Mouse (Mus musculus): Measurements from ENCODE around the gene Cygb. TPM values are rescaled to one million over a fixed set of nuclear protein-coding genes. Genes with fewer than 3 reads are reported as not detected.
"Not testable (repeated sequence)": the region's sequence is repeated elsewhere in the genome, so short reads cannot be mapped to it uniquely, and the experiment has no call there.

Gene Cygb
- total RNA-seq, 1 experiment from 2014 or later, result 25.4 TPM

DNA sequence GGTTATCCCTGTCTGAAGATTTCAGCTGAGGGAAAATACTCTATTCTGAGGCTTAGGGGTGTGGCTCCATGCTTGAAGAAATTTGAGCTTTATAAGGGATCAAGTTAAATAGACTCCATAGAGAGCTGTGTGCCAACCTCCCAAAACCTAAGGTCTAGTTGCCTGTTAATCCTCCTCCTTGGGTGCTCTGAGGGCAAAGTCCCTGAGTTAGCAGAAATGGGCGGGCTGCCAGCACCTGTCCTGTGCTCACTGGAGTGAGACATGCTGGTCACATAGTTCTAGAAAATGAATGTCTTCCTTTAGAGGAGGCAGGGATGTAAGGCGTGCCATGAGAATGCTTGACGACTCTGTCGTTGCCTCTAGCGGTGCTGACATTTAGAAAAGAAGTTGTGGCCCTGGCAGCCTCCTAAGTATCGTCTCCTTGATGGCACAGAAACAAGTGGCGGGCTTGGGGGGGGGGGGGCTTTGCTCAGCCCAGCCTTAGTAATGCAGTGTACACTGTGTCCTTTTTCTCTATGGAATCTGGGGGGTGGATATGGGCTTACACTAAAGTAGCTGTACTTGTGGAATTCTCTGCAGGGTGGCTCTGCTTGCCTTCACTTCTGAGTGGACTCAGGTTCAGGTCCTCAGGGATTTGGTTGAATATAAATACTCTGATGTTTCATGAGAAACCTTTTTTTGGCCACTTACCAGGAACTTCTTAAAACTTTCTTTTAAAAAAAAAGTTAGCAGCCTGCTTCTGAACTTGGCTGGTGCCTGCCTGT is 20.7 kb upstream of the Cygb start:
- peak; percentile 76 for DNase-seq

DNA sequence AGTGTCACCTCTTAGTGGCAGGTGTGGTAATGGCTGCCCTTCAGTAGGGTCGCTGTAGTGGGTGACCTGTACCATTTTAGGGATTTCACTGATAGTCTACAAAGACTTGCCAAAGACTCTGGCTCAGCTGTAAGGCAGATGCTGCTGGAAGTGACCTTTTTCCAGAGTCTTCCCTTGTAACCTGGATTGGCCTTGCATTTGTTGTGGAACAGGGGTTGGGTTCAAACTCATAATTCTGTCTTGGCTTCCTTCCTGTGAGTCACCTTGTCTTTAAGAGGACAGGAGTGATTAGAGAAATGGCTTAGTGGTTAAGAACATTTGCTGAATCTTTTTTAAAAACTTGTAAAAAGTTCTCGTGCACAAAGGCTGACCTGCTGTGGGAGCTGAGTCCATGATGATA is 19.3 kb upstream of the Cygb start:
- DNase-seq, result no peak

DNA sequence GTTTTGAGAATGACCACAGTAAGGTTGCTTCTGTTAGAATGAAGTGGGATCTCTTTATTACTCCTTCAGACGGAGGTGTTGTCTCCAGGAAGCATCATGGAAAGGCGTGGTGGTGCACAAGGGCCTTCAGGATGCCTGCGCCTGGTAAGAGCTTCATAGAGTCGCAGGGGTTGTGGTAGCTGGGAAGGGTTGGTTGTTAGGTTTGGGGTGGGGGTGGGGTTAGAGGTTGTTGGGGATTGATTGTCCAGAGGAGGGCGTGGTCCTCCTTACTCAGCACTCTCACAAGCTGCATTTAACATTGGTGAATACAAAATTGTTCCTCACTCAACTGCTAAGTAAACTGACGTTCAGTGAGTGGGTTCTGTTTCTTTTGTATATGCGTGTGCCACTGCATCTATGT is 18.5 kb upstream of the Cygb start:
- no peak for DNase-seq

DNA sequence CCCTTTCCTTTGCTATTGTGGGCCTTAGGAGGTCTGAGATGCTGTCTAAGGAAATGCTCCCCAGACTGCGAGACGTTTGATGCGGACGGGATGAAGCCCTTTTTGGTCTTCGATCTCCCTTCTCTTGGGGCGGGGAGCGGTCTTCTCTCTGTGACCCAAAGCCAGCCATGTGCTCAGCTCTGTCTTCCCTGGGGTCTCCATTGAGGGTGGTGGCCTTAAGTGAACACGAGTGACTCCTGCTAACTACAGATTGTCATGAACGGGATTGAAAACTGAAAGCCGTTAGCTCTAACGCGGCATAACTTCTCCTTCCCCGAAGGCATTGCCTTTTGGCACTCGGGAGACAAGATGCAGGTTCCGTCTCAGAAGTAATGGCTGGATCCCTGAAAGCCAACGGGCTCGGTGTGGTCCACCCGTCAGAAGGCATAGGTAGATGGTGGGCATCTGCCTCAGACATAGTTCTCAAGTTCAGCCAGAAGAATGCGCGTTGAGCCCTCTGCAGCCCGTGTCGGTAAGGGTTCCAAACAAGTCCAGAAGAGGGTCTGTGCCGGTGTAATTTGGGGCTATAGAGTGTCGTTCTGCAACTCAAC is 17.8 kb upstream of the Cygb start:
- DNase-seq, result no peak

DNA sequence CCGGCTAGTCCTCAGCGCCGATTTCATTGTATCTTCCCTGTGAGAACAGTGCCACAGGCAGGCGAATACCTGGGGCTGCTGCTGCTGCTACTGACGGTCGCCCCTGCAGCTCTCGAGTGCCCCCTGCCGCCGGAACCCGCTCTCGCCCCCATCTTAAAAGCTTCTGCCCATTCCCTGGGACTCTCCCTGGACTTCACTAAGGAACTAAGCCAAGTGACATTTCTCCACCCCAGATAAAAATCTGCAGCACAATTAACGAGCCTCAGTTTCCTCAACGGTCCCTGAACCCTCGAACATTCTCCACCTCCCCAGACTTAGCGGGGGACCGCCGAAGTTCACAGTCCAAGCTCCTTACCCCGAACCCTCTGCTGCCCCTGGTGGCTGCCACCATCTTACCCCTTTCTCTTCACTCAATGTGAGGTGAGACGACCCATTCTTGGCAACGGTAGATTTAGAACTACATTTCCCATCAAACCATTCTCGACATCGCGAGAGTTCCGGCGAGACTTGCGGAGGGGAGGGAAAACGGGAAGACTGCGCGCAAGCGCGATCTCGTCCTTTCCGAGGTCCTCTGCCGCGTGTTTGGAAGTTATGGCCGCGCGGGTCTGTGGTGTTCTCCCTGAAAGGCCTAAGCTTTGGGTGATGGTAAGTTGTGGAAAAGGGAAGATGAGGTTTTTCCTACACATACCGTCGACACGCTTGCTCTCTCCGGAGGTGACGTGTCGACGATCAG is 17.2 kb upstream of the Cygb start:
- peak; percentile 98 for DNase-seq

GRCm38 (mm10) chr11:116670386-116670785 is 16.3 kb upstream of the Cygb start:
- DNase-seq, result no peak

- no peak for DNase-seq
Measured at GRCm38 (mm10) chr11:116669787-116670365, 15.8 kb upstream of the Cygb start.

DNA sequence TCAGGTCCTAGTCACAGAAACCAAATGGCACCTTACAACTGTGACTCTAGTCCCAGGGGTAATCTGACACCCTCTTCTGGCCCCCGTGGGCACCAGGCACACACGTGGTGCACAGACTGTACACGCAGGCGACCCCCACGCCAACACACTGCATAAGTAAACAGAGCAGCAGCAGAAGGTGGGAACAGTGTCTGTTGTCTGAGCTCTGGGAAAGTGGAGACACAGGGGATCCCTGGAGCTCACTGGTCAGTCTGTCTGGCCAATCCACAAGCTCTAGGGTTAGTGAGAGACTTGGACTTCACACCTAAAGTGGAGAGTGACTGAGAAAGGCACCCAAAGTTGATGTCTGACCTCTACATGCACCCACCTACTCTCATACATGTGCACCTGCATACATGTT is 15.2 kb upstream of the Cygb start:
- DNase-seq, result no peak

DNA sequence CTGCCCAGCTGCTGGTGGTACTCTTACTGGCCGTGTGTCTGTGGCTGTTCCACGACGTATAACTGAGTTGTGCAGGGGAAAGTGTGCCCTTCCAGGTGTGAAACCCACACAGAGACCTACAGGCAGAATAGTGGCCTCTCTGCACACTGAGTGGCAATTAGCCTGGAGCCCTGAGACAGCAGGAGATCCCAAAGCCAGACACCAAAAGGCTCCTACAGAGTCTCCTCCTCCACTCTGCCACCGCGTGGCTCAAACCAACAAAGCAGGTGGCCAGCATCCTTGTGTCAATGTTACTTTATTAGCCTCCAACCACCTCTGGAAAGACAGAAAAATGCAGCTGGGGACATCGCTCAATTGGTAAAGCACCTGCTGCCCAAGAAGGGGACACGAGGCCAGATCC is 14.7 kb upstream of the Cygb start:
- DNase-seq, result no peak

DNA sequence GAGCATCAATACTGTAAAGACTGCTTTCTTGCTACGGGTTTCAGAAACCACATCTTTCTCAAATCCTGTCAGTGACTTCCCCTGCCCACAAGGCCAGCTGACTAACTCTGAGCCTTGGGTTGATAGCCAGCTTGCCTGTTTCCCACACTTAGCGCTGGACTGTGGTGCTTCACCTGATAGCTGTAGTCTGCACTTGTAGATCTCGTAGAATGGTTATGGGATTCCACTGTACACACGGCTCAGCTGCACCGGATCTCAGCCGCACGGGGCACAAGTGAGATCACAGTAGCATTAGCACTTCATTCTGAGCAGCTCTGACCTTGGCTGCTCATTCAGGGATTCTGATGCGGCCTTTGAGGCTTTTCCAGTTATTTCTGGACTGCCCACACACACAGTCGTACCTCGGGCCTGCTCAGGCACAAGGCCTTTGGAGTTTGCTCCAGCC is 14.3 kb upstream of the Cygb start:
- peak; percentile 45 for DNase-seq

- no peak for DNase-seq
Measured at GRCm38 (mm10) chr11:116667930-116668329, 13.8 kb upstream of the Cygb start.

GRCm38 (mm10) chr11:116667012-116667411 is 12.9 kb upstream of the Cygb start:
- not testable (repeated sequence) for DNase-seq

DNA sequence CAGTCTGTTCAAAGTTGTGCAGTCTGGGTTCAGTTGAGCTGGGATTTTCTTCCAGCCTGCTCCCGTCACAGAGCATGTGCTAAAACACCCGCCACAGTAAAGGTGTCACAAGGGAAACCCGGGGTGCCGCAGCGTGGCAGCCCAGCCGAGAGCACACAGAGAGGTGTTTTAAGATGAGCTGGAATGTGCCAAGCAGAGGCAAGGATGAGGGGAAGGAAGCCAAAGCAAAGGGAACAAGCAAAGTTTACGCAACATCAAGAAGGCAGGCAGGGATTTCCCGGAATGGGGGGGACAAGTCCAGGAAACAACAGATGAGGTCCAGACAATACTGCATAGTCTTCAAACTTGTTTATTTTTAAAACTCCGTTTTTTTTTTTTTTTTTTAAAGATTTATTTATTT is 12.5 kb upstream of the Cygb start:
- no peak for DNase-seq

DNA sequence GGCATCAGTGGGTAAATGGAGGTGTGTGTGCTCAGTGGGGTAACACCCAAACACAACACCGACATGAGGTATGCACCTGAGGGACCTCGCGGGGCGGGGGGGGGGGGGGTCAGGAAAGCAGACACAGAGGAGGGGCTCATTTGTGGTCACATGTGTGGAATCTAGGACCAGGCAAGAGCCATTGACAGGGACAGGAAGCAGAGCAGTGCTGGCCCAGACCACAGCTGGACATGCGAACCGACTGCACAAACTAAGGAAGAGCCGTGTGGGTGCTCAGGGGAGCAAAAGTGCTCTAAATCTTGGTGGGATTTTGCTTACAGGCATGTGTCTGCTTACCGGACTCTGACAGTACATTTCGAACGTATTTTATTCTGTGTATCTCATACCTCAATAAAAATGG is 11.2 kb upstream of the Cygb start:
- DNase-seq, result no peak

DNA sequence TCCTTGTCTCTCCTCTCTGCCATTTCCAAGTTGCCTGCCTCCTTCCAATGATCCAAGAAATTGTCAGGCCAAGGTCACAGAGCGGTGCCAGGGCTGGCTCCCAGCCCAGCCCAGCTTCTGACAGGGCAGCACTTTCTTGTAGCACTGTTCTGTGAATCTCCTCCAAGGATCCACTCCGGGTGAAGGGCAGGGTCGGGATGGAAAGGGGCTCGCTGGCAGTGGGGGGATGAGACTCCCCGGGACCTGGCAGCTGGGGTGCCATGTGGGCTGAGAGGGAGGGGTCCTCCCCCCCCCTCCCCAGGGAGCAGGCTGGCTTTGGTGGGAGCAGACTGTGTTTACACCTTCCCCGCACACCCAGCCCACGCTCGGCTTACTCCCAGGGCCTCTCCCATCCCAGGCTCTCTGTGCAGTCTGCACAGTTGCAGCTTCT is 7.8 kb upstream of the Cygb start:
- peak; percentile 72 for DNase-seq

DNA sequence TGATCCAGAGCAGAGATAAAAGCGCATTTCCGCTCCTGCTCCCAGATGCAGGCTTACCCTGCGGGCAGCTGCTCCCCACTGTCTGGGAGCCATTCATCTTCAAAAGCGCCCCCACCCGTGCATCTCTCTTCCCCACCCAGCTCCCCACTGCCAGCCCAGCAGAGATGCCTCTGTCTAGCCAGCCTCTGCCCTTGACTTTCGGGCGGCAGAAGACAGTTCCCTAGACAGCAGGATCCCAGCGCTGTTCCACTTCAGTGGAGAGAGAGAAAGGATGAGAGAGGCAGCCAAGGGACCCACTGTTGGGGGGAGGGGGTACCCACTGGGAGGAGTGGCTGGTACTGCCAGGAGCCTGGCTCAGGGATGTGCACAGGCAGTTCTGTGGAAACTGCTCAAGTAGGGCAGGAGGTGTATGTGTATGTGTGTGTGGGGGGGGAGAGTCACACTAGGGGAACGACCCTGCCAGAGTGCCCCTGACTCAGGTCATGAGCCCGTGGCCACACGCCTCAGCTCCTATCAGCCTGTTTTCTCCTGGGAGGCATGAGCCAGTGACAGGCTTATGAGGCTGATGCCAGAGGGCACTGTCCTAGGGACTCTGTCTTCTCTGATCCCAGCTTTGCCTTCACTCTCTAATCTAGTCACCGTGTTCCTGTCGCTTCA is 7.3 kb upstream of the Cygb start:
- DNase-seq, result peak; percentile 52

DNA sequence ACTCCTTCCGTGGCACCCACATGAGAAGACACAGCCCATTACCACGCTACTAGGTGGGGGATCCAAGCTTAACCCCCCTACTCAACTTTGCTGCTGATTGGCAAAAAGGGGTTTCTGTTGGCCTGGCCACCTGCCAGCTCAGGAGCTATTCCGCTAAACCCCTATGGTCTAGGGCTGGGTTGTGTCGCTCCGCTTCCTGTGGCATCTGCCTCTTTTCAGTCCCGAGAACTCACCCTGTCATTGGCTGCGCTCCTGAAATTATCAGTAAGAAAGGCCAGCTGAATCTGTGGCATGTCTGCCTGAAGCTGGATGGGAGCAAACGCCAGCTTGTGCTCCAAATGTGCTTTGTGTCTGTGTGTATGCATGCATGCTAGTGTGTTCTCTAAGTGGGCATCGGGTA is 6.1 kb upstream of the Cygb start:
- DNase-seq, result no peak

GRCm38 (mm10) chr11:116659027-116659621 is 5.0 kb upstream of the Cygb start:
- no peak for DNase-seq

DNA sequence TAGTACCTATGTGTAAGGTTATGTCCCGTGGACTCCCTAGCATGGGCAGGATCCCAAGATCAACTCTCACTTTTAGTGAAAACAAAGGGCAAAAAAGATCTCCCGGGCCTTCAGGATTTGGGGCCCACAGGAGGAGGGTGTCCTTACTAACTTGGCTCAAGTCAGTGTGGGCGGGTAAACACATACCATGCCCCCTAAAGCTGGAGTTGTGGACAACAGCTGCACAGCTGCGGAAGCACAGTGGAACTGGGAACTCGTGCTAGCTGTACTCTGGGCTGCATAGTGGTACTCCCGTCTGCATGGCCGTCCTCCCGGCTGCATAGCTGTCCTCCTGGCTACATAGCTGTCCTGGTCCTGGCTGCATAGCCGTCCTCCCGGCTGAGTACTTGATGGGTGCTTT is 4.1 kb upstream of the Cygb start:
- DNase-seq, result no peak

DNA sequence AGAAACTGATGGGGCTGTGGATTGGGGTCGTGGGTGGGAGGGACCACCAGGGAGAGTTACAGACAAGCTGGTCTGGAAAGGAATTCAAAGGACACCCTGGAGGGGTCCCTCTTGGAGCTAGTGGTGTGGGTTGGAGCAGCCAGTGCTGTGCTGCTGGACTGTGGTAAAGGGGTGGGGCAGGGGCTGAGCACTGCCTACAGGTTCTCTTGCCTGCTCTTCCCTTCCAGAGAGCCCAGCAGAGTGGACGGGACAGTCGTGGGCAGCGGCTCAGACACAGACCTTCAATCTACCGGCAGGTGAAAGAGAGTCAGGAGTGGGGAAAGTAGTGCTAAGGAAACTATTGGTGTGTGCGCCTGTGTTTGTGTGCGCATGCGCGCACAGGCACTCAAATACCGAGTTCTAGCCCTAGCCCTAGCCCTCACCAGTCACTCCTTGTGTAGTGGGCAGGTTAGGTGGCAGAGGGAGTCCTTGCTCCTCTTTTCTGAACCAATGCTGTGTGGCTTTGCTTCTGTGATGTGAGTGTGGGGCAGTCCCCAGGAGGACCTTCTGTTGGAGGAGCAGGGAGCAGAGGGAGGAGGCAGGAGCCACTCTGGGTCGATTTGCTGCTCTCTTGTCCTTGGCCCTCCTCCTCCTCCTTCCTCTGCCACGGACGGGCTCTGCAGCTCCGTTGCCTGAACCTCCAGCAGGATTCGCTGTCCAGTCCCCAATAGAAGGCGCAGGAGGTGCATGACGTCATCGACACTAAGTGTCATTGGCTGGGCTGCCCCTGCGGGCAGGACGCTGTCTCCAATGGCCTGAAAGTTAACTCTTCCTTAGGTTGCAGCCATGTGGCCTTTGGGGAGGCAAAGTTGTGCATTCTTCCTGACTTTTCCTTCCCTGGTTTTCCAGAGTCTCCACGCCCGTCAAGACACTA is 3.5 kb upstream of the Cygb start:
- DNase-seq, result peak; percentile 91
